Mouse (Mus musculus): ENCODE data around the gene Lrrc28. TPM values are rescaled to one million over a fixed set of nuclear protein-coding genes. Genes with fewer than 3 reads are reported as not detected.

The Lrrc28 gene
- total and polyA plus RNA-seq, 3 experiments: 18.6 to 24.7 (median 19.4) TPM

DNA sequence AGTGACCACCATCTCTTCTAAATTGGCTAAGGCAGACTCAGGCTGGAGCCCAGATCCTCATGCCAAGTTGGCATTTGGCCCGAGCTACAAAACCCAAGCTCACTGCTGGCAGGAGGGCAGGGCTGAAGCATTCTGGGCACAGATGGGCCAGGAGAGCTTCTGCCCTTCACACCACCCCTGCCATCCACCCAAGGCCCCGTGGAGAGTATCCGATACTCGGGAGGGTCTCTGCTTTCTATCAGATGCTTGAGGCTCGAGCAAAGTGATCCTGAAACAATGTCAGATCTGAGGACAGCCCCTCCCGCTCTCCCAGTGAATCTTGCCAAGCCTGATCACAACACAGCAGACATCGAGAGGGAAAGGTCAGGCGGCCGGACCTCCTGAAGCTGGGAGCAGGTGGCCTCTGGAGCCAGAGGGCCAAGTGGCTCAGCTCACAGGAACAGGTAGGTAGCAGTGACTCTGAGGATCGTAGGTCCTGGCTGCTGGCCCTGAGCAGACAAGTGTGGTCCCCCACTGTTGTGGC, 157.1 kb downstream of the Lrrc28 start:
- DNase-seq: peak; percentile 85

DNA sequence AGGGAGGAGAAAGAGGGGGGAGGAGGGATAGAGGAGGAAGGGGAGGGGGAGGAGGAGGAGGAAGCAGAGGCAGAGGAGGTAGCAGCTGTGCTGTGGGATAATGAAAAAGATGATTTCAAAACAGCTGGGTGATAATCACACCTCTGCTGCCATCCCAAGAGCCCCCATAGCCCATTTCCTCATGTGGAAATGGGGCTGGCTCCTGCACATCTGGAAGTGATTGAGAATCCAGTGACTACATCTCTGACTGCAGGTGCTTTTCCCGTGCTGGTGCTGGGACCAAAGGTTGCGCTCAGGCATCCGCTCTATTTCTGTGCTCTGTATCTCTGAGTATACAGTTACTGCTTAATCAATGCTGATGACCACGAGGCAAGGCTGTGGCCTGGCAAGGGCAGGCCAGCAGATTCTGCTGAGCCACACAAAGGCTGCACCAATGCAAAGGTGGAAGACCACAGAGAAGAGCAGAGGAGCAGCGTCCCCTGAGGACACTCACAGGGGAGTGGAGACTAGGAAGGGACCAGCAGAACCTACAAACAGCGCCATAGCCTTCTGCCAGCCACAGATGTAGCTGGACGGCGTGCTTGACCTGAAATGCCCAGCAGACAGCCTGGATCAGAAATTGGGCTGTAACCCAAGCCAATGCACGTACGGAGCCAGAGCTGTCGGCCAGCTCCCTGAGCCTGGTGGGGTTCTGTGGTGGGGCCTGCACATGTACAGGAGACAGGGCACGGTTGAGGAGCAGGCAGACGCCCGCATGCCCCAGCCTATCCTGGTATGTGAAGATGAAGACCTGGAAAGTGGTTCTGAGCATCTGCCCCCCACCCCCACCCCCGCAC, 157.9 kb downstream of the Lrrc28 start:
- DNase-seq: peak; percentile 19

DNA sequence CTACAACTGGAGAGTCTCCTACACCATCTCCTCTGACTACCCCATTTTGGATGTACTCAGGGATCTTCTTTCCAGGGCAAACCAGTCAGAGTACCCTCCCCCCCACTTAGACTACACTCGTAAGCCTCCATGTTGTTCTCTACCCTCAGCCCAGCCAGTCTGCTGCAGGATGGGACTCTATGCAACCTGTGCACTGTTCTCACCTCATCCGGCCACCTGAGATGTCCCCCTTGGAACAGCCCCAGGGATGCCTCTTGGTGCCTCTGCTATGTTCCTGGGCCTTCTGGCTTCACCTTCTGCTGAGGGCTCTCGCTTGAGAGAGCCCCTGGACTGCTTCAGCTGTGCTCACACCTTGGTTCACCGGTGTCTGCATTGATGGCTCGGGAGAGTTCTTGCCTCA, 158.7 kb downstream of the Lrrc28 start:
- DNase-seq: no peak

DNA sequence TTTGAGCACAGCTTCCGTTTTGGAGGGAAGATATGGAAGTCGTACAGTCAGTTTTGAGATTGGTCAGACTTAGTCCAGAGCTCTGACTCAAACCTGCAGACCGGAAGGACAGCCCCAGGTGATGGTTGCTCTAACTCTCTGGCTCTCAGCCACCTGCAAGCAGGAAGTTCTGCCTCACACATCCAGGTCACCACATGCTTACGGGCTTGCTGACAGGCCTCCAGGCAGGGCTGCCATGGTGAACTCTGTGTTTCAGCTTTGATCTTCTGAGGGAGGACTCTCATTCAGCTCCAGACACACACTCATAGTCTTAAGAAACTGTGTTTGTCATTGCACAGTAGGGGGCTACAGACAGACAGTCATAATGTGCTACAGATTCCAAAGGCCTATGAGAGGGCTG, 161.4 kb downstream of the Lrrc28 start:
- DNase-seq: no peak

DNA sequence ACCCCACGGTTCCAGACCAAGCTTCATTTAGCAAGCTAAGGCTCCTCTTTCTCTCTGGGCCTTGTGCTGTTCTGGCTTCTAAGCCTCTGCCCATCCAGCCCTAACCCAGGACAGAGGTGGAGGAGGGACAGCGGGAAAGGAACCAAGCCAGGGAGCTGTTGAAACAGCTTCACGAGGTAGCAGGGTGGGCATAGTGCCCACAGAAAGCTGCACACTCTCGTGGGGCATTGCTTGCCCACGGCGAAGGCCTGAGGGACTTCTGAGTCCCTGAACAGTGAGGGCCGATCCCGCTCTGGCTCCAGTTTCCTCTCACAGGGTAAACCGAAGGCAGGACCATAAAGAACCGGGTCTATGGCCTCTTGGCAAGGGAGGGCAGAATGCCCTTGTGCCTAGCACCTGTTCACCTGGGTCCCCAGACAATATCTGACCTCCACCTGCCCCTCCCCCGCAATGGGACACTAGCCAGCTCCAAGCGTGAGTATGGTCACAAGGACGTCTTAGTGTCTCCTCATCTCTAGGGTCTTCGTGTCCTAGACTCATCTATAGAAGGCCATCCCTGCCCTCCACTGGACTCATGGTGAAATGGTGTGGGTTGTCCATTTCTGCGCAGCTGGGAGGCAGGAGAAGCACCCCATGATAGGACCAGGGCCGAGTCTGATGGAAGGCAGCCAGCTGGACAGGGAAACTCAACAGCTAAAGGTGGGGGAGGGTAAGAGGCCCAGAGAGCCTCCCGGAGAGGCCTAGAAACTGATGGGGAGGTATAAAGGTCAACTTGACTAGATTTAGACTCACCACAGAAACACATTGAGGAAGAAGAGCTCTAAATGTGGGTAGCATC, 165.3 kb downstream of the Lrrc28 start:
- DNase-seq: peak; percentile 57

DNA sequence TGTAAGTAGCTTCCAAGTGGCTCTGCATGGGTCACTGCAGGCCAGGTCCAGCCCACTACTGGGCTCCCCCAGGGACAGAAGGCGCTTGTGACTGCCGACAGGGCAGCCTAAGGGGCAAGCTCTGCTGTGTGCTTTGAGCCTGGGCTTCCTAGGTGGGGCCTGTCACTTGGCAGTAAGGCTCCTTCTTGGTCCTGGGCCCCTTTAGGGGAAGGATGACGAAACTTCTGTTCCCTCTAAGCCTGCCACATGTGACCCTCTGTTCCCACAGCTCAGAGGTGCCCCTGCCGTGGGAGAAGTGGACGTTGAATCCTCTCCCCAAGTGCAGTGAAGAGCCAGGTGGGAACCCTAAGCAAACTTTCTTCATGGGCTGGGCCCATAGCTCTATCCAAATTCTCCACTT, 165.9 kb downstream of the Lrrc28 start:
- DNase-seq: peak; percentile 23

DNA sequence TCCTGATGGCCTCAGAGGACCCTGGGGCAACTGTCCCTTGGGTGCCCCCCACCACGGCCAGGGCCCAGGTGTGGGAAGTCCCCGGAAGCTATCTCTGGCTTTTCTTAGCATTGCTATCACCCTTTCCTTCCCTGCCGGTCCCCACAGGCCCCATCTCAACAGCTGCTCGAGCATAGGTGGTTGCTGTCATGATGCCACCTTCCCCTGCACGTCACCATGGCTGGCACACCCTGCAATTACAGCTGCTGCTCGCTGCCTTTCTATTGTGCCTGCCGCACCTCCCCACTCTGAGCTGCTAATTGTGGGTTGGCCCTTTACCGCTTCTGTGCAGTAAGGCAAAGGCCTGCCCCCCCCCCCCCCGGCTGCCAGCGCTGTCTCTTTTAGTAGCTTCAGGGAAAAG, 167.1 kb downstream of the Lrrc28 start:
- no peak for DNase-seq

DNA sequence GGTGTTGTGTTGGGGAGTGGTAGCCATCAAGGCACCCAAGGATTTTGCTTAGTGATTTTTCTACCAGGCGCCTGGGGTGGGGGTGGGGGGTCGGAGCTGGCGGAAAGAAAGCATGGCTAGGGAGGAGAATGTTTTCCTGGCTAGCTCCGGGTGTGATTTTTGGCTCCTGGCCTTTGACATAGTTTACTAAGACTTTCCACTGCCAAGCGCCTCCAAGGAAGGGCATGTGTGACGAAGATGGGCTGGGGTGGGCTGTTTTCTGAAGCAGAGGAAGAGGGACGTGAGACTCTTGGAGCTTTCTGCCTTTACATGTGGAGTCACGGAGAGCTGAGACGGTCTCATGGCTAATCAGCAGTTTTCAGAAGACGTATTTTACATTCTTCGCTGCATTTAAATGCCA, 173.8 kb downstream of the Lrrc28 start:
- DNase-seq: peak; percentile 19

DNA sequence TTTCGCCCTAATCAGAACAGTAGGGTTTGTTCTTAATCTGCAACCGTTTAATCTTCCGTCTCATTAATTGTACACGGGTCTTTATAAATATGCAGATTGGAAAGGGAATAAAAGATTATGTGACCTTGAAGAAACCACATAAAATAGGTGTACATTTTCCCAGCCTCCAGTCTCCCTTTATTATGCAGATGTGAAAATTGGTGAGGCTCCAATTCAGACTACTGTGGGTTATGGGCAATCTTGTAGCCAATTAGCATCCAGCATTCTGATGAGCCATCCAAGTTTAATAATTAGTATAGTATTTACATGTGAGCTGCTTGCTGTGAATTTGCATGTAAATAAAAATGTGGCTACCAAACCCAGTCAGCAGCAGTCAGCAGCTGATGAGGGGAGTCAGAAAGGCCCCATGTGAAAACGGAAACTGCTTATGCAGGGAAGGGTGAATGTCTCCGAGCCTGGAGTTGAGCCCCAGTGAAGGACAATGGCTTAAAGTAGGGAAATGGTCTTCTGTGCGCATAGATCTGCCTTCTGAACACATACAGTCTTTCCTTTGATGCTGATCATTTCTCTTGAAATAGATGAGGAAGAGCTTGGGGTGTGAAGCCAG, 176.2 kb downstream of the Lrrc28 start:
- no peak for DNase-seq

DNA sequence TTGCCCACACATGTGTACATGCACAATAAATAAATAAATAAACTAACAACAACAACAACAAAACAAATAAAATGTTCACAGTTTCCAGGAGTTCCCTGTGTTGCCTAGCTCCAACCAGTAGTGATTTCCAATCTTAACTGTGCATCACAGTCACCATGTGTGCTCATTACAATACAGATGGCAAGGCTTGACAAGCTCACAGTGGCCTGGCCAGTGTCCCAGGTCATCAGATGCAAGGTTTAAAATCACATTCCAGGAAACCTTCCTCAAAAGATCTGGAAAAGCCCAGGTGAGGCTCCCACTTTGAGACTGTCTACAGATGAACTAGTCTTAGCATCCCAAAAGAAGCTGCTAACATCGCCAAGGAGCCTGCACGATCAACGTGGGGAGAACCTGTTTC, 176.9 kb downstream of the Lrrc28 start:
- DNase-seq: no peak

DNA sequence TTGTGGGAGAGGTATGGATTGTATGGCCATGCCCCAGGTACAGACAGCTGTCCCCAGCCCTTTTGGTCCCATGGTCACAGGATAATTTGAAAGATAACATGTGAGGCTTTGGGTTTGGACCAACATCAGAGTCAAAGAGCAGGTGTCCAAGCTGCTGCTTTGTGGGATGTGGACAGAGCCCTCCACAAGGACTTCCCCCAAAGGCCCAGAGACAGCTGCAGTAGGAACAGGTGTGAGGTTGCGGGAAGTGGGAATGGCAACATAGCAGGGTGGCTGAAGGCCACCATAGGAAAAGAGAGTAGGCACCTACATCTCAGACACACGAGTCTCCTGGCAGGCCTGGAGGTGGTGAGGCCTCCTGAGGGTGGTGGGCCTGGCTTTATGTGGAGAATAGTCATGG, 178.7 kb downstream of the Lrrc28 start:
- no peak for DNase-seq

DNA sequence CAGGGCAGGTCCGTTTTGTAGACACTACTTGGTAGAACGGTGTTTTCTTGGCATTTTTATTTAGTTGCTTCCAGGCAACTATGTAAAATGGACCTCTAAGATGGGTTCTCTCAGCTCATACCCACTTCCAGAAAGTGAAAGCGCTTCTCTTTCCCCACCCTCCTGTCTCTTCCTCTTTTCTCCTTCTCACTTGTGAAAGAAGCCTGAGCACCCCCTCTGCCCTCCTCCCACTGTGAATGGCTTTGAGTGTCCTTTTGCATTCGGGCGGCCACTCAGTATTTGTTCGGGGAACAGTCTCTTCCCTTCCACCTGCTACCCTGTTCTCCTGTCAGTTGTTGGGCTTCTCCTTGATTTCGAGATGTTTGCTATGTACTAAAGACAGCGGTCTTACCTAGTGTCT, 180.4 kb downstream of the Lrrc28 start:
- no peak for DNase-seq

DNA sequence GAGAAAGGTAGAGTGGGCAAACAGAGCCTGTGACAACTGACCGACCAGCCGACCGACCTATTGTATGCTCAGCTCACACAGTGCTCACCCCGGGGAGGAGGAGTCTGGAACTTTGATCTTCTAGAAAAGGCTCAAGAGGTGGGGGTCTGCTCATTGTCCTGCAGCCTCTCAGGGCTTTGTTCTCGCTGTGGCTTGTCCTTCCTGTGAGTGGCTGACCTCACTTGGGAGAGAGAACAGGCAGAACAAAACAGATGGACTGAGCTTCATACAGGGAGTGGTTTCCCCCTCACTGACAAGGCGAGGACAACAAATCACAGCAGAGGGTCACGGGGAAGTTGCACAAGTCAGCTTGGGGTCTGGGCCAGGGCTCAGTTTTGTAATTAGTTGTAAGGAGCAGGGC, 181.5 kb downstream of the Lrrc28 start:
- peak; percentile 79 for DNase-seq

Other genes with a start within 250 kb of the Lrrc28 start
- 10 to 100 TPM; 26.8 to 30.1 TPM for gene Ttc23, start 2.1 kb upstream of the Lrrc28 start, total RNA-seq (2021)
- 4.9 and 5.1 TPM in 2 replicates for gene Ttc23, start 2.1 kb upstream of the Lrrc28 start, polyA plus RNA-seq (2012; rRNA removed)
- gene Synm, start 114.5 kb upstream of the Lrrc28 start, total RNA-seq (2021): 10 to 100 TPM in 1 of 2 experiments, 1 to 10 TPM in 1; 8.2 to 17.8 TPM
- gene Synm, start 114.5 kb upstream of the Lrrc28 start, polyA plus RNA-seq (2012; rRNA removed): 3.6 and 5.1 TPM in 2 replicates

All from adrenal gland, adult 2 months (tissue).